Mouse (Mus musculus): ENCODE data around the gene Traf3ip2.

- TF ChIP-seq POLR2A (IDR thresholded peaks at IDR 0.05; ENCODE audit: control insufficient read depth, low read depth, low read length) (no peak), CTCF (IDR thresholded peaks at IDR 0.05; ENCODE audit: control insufficient read depth, insufficient read depth, insufficient replicate concordance, low read depth, low read length) (no peak)
Observed at GRCm38 (mm10) chr10:39587973-39588746, 24.6 kb upstream of the Traf3ip2 start.
